Mouse (Mus musculus) stomach, embryonic 14.5 days (tissue): ENCODE data around the gene Angptl7. TPM values are rescaled to one million over a fixed set of nuclear protein-coding genes. Genes with fewer than 3 reads are reported as not detected.

ENCODE experiments used
- ATAC-seq: fragments of 200-750 bp; cut with Nextera tagmentation; 2 replicates; pipeline ENCODE4 v1.8.0; 2017; ENCODE audit warnings: low read depth, moderate TSS enrichment; ENCODE audit not compliant: insufficient number of reproducible peaks, insufficient read depth, low FRiP score
- H3K27ac ChIP-seq: fragments of 300-500 bp; sonication (generic); 2 replicates; pipeline ENCODE4 v1.5.1; 2014; ENCODE audit warnings: mild to moderate bottlenecking, low read length, moderate library complexity, mixed read lengths
- H3K27me3 ChIP-seq: fragments of 300-500 bp; sonication (generic); 2 replicates; pipeline ENCODE4 v1.6.1; 2014; ENCODE audit warnings: low read length, control low read depth, mixed read lengths; ENCODE audit not compliant: control insufficient read depth, insufficient read depth
- H3K36me3 ChIP-seq: fragments of 300-500 bp; sonication (generic); 2 replicates; pipeline ENCODE4 v1.6.1; 2014; ENCODE audit warnings: mild to moderate bottlenecking, control low read depth, low read length, moderate library complexity, mixed read lengths; ENCODE audit not compliant: control insufficient read depth, insufficient read depth
- H3K4me1 ChIP-seq: fragments of 300-500 bp; sonication (generic); 2 replicates; pipeline ENCODE4 v1.6.1; 2014; ENCODE audit warnings: low read length, control low read depth, mixed read lengths; ENCODE audit not compliant: control insufficient read depth, insufficient read depth
- H3K4me2 ChIP-seq: fragments of 300-500 bp; sonication (generic); replicated peaks from 2 replicates; pipeline ENCODE4 v1.6.1; 2014; ENCODE audit warnings: low read depth, low read length, control low read depth
- H3K4me3 ChIP-seq: fragments of 300-500 bp; sonication (generic); 2 replicates; pipeline ENCODE4 v1.5.1; 2014; ENCODE audit warnings: low read depth, low read length, control low read depth
- H3K9ac ChIP-seq: fragments of 300-500 bp; sonication (generic); replicated peaks from 2 replicates; pipeline ENCODE4 v1.6.1; 2014; ENCODE audit warnings: low read depth, mild to moderate bottlenecking, control low read depth, low read length, moderate library complexity, mixed read lengths
- H3K9me3 ChIP-seq: fragments of 300-500 bp; sonication (generic); 2 replicates; pipeline ENCODE4 v1.6.1; 2016; ENCODE audit warnings: low read depth, low read length, control low read depth; ENCODE audit not compliant: control insufficient read depth
- WGBS: fragments of 180-500 bp; shearing (Covaris S2); extraction: QIAGEN DNeasy Blood & Tissue Kit; methylation state at CpG from one replicate; pipeline ENCODE4 v1.1.7; 2014; 5-methylcytosine and 5-hydroxymethylcytosine counted together
- polyA plus RNA-seq: library from polyadenylated mRNA; unstranded; fragments of >200 nt; fragmentation: Nextera tagmentation; extraction: Ambion mirVana; gene quantifications from 2 replicates; pipeline ENCODE4 v1.2.1, GENCODE M21; 2014

Angptl7 gene
- polyA plus RNA-seq, 1 experiment from 2014 or later = 4.2 TPM

GRCm38 (mm10) chr4:148527158-148527910 lies 27.1 kb upstream of the Angptl7 start:
- H3K4me1 ChIP-seq = no peaks in the 10 kb centered on the region
- 88% methylated on average over 10 of the region's 10 CpGs for WGBS
- H3K36me3 ChIP-seq = peaks cover 59% of the 10 kb centered on the region

DNA sequence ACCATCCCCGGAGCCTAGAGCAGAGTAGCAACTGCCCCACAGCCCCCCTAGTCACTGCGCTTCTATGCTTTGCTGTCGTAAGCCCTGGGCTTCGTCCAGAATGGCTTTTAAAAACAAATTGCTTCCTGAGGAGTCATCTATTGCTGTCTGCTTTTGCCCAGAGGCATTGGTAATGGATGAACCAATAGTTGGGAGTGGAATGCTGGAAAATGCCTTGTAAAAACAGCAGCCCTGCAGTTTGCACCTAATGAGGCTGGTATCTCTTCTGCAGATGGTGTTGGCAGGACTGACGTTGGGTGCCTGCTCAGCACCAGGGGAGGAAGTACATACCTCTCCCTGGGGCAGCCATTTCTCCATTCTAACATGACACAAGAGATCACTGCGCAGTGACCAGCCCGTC lies 23.3 kb upstream of the Angptl7 start:
- Histone ChIP-seq H3K9ac (no peak overlapping the region), H3K27ac (no peak overlapping the region), H3K4me3 (no peak overlapping the region), H3K36me3 (peaks cover 42% of the 10 kb centered on the region), H3K9me3 (no peaks in the 10 kb centered on the region), H3K4me2 (no peak overlapping the region), H3K27me3 (no peaks in the 10 kb centered on the region), H3K4me1 (no peaks in the 10 kb centered on the region)
- 74% methylated on average over 7 of the region's 7 CpGs for WGBS
- ATAC-seq = no peak

More at GRCm38 (mm10) chr4:148527158-148527910, 27.1 kb upstream of the Angptl7 start:
- H3K4me2 ChIP-seq = no peak overlapping the region
- no peak overlapping the region for H3K4me3 ChIP-seq
- H3K27me3 ChIP-seq = no peaks in the 10 kb centered on the region
- H3K9me3 ChIP-seq = no peaks in the 10 kb centered on the region
- ATAC-seq = no peak
- H3K27ac ChIP-seq = no peak overlapping the region
- no peak overlapping the region for H3K9ac ChIP-seq

- Histone ChIP-seq H3K27me3 (no peaks in the 10 kb centered on the region), H3K36me3 (peaks cover 20% of the 10 kb centered on the region), H3K4me1 (no peaks in the 10 kb centered on the region), H3K4me3 (no peak overlapping the region), H3K4me2 (no peak overlapping the region), H3K27ac (no peak overlapping the region), H3K9ac (no peak overlapping the region), H3K9me3 (no peaks in the 10 kb centered on the region)
- no peak for ATAC-seq
- WGBS = 50% methylated on average over 5 of the region's 5 CpGs
Observed at GRCm38 (mm10) chr4:148518235-148518795, 18.1 kb upstream of the Angptl7 start.

DNA sequence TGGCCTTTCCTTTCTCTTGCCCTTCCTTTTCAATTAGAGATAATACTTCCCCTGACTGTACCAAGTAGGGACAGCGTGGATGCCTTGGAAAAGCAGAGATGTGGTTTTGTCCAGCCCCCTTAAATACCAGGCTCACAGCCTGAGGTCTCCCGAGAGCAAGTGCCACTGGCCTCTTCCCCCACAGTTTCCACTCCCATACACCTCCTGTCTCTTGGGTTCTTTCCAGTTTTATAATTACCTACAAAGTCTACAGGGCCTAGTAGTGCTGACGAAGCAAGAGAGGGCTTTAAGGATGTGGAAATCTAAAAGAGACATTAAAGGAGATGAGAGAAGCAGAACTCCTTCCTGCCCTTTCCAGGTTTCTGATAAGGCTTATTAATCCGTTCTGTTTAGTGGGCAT lies 17.5 kb upstream of the Angptl7 start:
- H3K4me1 ChIP-seq = no peaks in the 10 kb centered on the region
- peaks cover 20% of the 10 kb centered on the region for H3K36me3 ChIP-seq
- no peaks in the 10 kb centered on the region for H3K9me3 ChIP-seq
- H3K4me2 ChIP-seq = no peak overlapping the region
- 68% methylated on average over 4 of the region's 4 CpGs for WGBS
- ATAC-seq = no peak; the same call in 1 of the 2 replicates
- no peak overlapping the region for H3K27ac ChIP-seq
- no peak overlapping the region for H3K9ac ChIP-seq
- no peaks in the 10 kb centered on the region for H3K27me3 ChIP-seq
- no peak overlapping the region for H3K4me3 ChIP-seq

DNA sequence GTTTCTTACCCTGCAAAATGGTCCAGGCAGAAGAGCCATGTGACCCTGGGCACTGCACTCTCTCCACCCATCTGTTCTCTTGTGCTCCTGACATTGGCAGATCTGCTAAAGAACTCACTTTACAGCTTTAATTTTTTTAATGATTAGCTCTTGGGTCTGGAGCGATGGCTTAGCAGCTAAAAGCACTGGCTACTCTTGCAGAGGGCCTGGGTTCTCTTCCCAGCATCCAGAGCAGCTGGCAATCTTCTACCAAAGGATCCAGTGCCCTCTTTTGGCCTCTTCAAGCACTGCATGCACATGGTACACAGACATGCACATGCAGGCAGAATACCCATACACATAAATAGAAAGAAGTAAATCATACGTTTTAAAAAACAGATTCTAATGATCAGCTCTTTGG lies 15.1 kb upstream of the Angptl7 start:
- WGBS = 94% methylated on average over 2 of the region's 2 CpGs
- Histone ChIP-seq H3K4me2 (no peak overlapping the region), H3K27me3 (no peaks in the 10 kb centered on the region), H3K27ac (no peak overlapping the region), H3K9me3 (no peaks in the 10 kb centered on the region), H3K36me3 (peaks cover 14% of the 10 kb centered on the region), H3K4me1 (no peaks in the 10 kb centered on the region), H3K9ac (no peak overlapping the region), H3K4me3 (no peak overlapping the region)
- no peak for ATAC-seq

- H3K9me3 ChIP-seq = no peaks in the 10 kb centered on the region
- H3K4me2 ChIP-seq = no peak overlapping the region
- H3K27me3 ChIP-seq = no peaks in the 10 kb centered on the region
- no peak overlapping the region for H3K9ac ChIP-seq
- H3K27ac ChIP-seq = no peak overlapping the region
- H3K4me1 ChIP-seq = no peaks in the 10 kb centered on the region
- WGBS = 65% methylated on average over 6 of the region's 6 CpGs
- no peak for ATAC-seq
- H3K36me3 ChIP-seq = peaks cover 14% of the 10 kb centered on the region
- no peak overlapping the region for H3K4me3 ChIP-seq
Observed at GRCm38 (mm10) chr4:148513021-148513559, 12.8 kb upstream of the Angptl7 start.

DNA sequence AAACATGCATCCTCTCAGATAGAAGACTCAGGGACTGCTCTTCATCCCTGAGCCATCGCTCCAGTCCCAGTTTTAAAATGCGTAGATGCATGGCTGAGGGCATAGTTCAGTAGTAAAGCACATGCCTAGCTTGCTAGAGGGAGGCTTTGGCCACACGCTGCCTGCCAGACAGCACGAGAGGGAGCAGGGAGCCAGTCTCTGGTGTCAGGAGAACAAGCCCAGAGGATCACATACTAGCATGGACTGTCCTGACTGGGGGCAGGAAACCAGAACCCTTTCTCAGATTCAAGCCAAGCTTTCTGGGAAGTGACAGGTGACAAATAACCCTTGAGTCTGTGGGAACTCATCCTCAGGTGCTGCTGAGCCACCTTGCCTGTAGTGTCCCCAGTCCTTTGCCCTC lies 11.1 kb upstream of the Angptl7 start:
- Histone ChIP-seq H3K4me2 (no peak overlapping the region), H3K36me3 (peaks cover 9% of the 10 kb centered on the region)
- 94% methylated on average over 4 of the region's 4 CpGs for WGBS

GRCm38 (mm10) chr4:148510691-148511090 lies 10.4 kb upstream of the Angptl7 start:
- no peak for ATAC-seq
- Histone ChIP-seq H3K36me3 (peaks cover 9% of the 10 kb centered on the region), H3K9me3 (no peaks in the 10 kb centered on the region), H3K9ac (no peak overlapping the region), H3K4me3 (no peak overlapping the region), H3K4me2 (no peak overlapping the region), H3K4me1 (no peaks in the 10 kb centered on the region), H3K27me3 (no peaks in the 10 kb centered on the region), H3K27ac (no peak overlapping the region)
- WGBS = 87% methylated on average over 4 of the region's 4 CpGs

More for the DNA sequence above, 11.1 kb upstream of the Angptl7 start:
- H3K4me3 ChIP-seq = no peak overlapping the region
- ATAC-seq = no peak
- no peaks in the 10 kb centered on the region for H3K4me1 ChIP-seq
- H3K9ac ChIP-seq = no peak overlapping the region
- H3K9me3 ChIP-seq = no peaks in the 10 kb centered on the region
- no peak overlapping the region for H3K27ac ChIP-seq
- H3K27me3 ChIP-seq = no peaks in the 10 kb centered on the region
